Mouse (Mus musculus) midbrain, embryonic 10.5 days (tissue): ENCODE data around the gene Ppp6r2. TPM values are rescaled to one million over a fixed set of nuclear protein-coding genes. Genes with fewer than 3 reads are reported as not detected.
A peak's percentile ranks its signal among the peaks of the same experiment; 100 is the strongest.

Experiments
- DNase-seq: peaks from one replicate; pipeline ENCODE4 v3.0.0-alpha.2; 2017; ENCODE audit warnings: low spot score
- H3K27ac ChIP-seq: fragments of 300-500 bp; sonication (generic); replicated peaks from 2 replicates; pipeline ENCODE4 v1.5.1; 2016; ENCODE audit warnings: mild to moderate bottlenecking
- H3K27me3 ChIP-seq: fragments of 300-500 bp; sonication (generic); 2 replicates; pipeline ENCODE4 v1.6.1; 2016; ENCODE audit warnings: low read depth, mild to moderate bottlenecking; ENCODE audit not compliant: poor library complexity, severe bottlenecking
- H3K36me3 ChIP-seq: fragments of 300-500 bp; sonication (generic); 2 replicates; pipeline ENCODE4 v1.6.1; 2016; ENCODE audit warnings: mild to moderate bottlenecking, moderate library complexity
- H3K4me1 ChIP-seq: fragments of 300-500 bp; sonication (generic); 2 replicates; pipeline ENCODE4 v1.6.1; 2016
- H3K4me3 ChIP-seq: fragments of 300-500 bp; sonication (generic); 2 replicates; pipeline ENCODE4 v1.5.1; 2016; ENCODE audit warnings: mild to moderate bottlenecking, moderate library complexity
- H3K9me3 ChIP-seq: fragments of 300-500 bp; sonication (generic); replicated peaks from 2 replicates; pipeline ENCODE4 v1.6.1; 2016; ENCODE audit warnings: mild to moderate bottlenecking
- WGBS: fragments of 180-500 bp; shearing (Covaris S2); methylation state at CpG from one replicate; pipeline ENCODE4 v1.1.7; 2016; 5-methylcytosine and 5-hydroxymethylcytosine counted together
- polyA plus RNA-seq: library from polyadenylated mRNA; unstranded; fragments of >200 nt; fragmentation: Nextera tagmentation; extraction: Ambion mirVana; gene quantifications from 2 replicates; pipeline ENCODE4 v1.2.1, GENCODE M21; 2016

The Ppp6r2 gene
- polyA plus RNA-seq, 1 experiment from 2014 or later, result 25.4 TPM

- peaks cover 30% of the 10 kb centered on the region for H3K36me3 ChIP-seq
- no peak overlapping the region for H3K4me3 ChIP-seq
- H3K27ac ChIP-seq, result no peak overlapping the region
- WGBS, result 65% methylated on average over 2 of the region's 2 CpGs
- H3K4me1 ChIP-seq, result no peaks in the 10 kb centered on the region
- no peak for DNase-seq
- H3K9me3 ChIP-seq, result no peaks in the 10 kb centered on the region
- no peaks in the 10 kb centered on the region for H3K27me3 ChIP-seq
Observed at GRCm38 (mm10) chr15:89233586-89233985, 22.2 kb downstream of the Ppp6r2 start.

- no peaks in the 10 kb centered on the region for H3K27me3 ChIP-seq
- H3K27ac ChIP-seq, result no peak overlapping the region
- H3K9me3 ChIP-seq, result no peaks in the 10 kb centered on the region
- no peaks in the 10 kb centered on the region for H3K4me1 ChIP-seq
- H3K36me3 ChIP-seq, result peaks cover 30% of the 10 kb centered on the region
- H3K4me3 ChIP-seq, result no peak overlapping the region
- WGBS, result 89% methylated on average over 4 of the region's 4 CpGs
- no peak for DNase-seq
Observed at GRCm38 (mm10) chr15:89234052-89234451, 22.7 kb downstream of the Ppp6r2 start.

GRCm38 (mm10) chr15:89239751-89240392, 28.5 kb downstream of the Ppp6r2 start:
- Histone ChIP-seq H3K27me3 (no peaks in the 10 kb centered on the region), H3K9me3 (no peaks in the 10 kb centered on the region), H3K36me3 (peaks cover 54% of the 10 kb centered on the region), H3K4me1 (no peaks in the 10 kb centered on the region), H3K27ac (no peak overlapping the region), H3K4me3 (no peak overlapping the region)
- WGBS, result 63% methylated on average over 3 of the region's 3 CpGs
- no peak for DNase-seq

GRCm38 (mm10) chr15:89241025-89241424, 29.7 kb downstream of the Ppp6r2 start:
- 81% methylated on average over 2 of the region's 2 CpGs for WGBS
- H3K9me3 ChIP-seq, result no peaks in the 10 kb centered on the region
- no peaks in the 10 kb centered on the region for H3K4me1 ChIP-seq
- no peak overlapping the region for H3K27ac ChIP-seq
- DNase-seq, result no peak
- peaks cover 55% of the 10 kb centered on the region for H3K36me3 ChIP-seq
- H3K27me3 ChIP-seq, result no peaks in the 10 kb centered on the region
- H3K4me3 ChIP-seq, result no peak overlapping the region

DNA sequence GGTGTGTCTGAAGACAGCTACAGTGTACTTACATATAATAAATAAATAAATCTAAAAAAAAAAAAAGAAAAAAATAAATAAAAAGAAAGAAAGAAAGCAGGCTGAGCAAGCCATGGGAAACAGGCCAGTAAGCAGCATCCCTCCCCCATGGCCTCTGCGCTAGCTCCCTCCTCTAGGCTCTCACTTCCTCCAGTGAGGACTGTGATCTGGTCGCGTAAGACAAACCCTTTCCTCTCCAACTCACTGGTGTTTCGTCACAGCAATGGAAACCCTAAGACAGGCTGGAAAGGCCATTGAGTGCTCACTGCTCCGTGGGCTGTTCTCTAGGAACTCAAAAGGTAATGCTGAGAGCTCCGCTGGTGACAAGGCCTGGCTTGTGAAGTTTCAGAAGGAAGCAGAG, 37.7 kb downstream of the Ppp6r2 start:
- no peak for DNase-seq
- WGBS, result 86% methylated on average over 6 of the region's 6 CpGs
- Histone ChIP-seq H3K27ac (no peak overlapping the region), H3K27me3 (no peaks in the 10 kb centered on the region), H3K4me3 (no peak overlapping the region), H3K36me3 (peaks cover 40% of the 10 kb centered on the region), H3K4me1 (peaks cover 9% of the 10 kb centered on the region), H3K9me3 (no peaks in the 10 kb centered on the region)

GRCm38 (mm10) chr15:89255330-89255729, 44.0 kb downstream of the Ppp6r2 start:
- H3K36me3 ChIP-seq, result peaks cover 61% of the 10 kb centered on the region
- WGBS, result 11% methylated on average over 4 of the region's 4 CpGs
- peak; percentile 82 for DNase-seq

DNA sequence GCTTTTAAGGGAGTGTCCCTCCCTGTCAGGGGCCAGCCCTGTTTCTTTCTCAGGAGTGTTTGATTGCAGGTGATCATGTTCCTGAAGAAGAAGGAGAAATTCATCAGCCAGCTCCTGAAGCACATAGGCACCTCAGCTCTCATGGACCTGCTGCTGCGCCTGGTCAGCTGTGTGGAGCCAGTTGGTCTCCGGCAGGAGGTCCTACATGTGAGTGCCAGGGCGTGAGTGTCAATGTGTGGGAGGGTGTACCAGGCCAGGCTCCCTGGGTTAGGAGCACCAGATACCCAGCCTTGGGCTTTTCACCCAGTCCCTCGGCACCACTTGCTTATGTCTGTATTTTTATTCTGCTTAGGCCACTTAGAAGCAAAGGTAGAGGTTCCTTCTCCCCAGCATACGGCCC, 47.6 kb downstream of the Ppp6r2 start:
- Histone ChIP-seq H3K4me1 (peaks cover 31% of the 10 kb centered on the region), H3K27me3 (no peaks in the 10 kb centered on the region), H3K9me3 (no peaks in the 10 kb centered on the region), H3K36me3 (peaks cover 73% of the 10 kb centered on the region), H3K4me3 (no peak overlapping the region), H3K27ac (no peak overlapping the region)
- DNase-seq, result no peak
- WGBS, result 93% methylated on average over 5 of the region's 5 CpGs

More at GRCm38 (mm10) chr15:89255330-89255729, 44.0 kb downstream of the Ppp6r2 start:
- no peak overlapping the region; the same call in 1 of the 2 replicates for H3K4me3 ChIP-seq
- peaks cover 40% of the 10 kb centered on the region for H3K4me1 ChIP-seq
- H3K9me3 ChIP-seq, result no peaks in the 10 kb centered on the region
- H3K27ac ChIP-seq, result peak overlapping the region; percentile 88
- no peaks in the 10 kb centered on the region for H3K27me3 ChIP-seq

DNA sequence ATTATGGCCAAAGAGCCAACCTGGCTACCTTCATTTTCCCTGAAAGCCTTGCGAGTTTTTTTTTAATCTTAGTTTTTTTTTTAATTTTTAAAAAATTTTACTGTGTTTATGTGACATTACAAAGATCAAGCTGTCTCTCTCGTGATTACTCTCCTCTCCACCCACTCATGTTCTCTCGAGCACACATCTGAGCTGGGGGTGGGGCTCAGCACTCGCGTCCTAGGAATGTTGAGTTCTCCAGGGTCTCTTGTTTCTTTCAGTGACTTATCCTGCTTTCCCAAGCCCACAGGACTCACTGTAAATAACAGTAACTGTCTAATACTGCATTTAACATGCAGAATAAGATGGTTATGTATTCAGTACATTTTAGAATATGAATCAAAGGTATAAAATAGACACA, 53.1 kb downstream of the Ppp6r2 start:
- H3K36me3 ChIP-seq, result peaks cover 71% of the 10 kb centered on the region
- no peak overlapping the region for H3K4me3 ChIP-seq
- no peaks in the 10 kb centered on the region for H3K4me1 ChIP-seq
- no peak for DNase-seq
- H3K9me3 ChIP-seq, result no peaks in the 10 kb centered on the region
- no peaks in the 10 kb centered on the region for H3K27me3 ChIP-seq
- 90% methylated on average over 5 of the region's 5 CpGs for WGBS
- H3K27ac ChIP-seq, result no peak overlapping the region

- no peaks in the 10 kb centered on the region for H3K9me3 ChIP-seq
- peaks cover 85% of the 10 kb centered on the region for H3K36me3 ChIP-seq
- no peak for DNase-seq
- H3K4me1 ChIP-seq, result peaks cover 5% of the 10 kb centered on the region; the same call in 1 of the 2 replicates
- peak overlapping the region; percentile 70 for H3K27ac ChIP-seq
- H3K4me3 ChIP-seq, result no peak overlapping the region
- no peaks in the 10 kb centered on the region for H3K27me3 ChIP-seq
- WGBS, result 86% methylated on average over 3 of the region's 3 CpGs
Observed at GRCm38 (mm10) chr15:89275497-89275896, 64.1 kb downstream of the Ppp6r2 start.

DNA sequence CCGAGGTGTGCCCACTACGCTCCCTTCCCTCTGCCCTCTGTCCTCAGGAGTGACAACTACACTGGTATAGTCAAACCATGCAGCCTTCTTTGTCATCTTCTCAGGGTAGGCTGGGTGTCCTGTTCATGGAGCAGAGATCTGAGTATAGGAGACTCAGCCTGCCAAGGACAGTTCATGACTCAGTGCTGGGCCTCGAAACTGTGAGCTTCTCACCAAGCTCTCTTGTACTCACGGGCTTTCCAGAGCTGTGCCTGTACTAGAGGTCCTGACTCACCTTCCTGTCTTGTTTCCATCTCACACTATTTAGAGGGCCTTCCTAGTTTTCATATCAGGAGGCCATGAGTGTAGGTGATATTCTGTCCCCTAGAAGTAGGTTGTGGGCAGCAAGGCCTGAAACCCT, 66.0 kb downstream of the Ppp6r2 start:
- Histone ChIP-seq H3K27ac (no peak overlapping the region), H3K4me1 (peaks cover 6% of the 10 kb centered on the region; the same call in 1 of the 2 replicates), H3K27me3 (no peaks in the 10 kb centered on the region), H3K36me3 (peaks cover 90% of the 10 kb centered on the region), H3K4me3 (no peak overlapping the region), H3K9me3 (no peaks in the 10 kb centered on the region)
- no peak for DNase-seq
- WGBS, result 95% methylated on average over 4 of the region's 4 CpGs

DNA sequence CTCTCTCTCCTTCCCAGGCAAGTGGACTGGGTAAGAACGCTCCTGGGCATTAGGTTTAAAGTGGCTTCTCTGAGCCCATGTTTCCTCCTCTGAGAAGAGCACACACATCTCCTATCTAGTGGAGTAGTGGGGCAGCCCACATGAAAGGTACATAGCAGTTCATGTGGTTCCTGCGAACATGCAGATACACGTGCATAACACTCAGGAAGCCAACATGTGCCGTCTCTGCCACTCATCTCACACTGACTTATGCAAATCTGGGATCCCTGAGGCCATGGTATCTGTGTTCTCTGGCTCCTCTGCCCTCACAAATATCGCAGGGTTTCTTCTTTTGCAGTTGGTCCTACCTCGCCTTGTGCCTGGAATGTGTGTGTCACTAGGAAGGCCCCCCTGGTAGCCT, 71.2 kb downstream of the Ppp6r2 start:
- Histone ChIP-seq H3K4me3 (no peak overlapping the region), H3K4me1 (0 out of 2 replicates have a peak, but pooled peaks cover 2% of the 10 kb centered on the region), H3K9me3 (no peaks in the 10 kb centered on the region), H3K27ac (no peak overlapping the region), H3K36me3 (peaks cover 99% of the 10 kb centered on the region), H3K27me3 (no peaks in the 10 kb centered on the region)
- WGBS, result 81% methylated on average over 6 of the region's 6 CpGs
- no peak for DNase-seq

DNA sequence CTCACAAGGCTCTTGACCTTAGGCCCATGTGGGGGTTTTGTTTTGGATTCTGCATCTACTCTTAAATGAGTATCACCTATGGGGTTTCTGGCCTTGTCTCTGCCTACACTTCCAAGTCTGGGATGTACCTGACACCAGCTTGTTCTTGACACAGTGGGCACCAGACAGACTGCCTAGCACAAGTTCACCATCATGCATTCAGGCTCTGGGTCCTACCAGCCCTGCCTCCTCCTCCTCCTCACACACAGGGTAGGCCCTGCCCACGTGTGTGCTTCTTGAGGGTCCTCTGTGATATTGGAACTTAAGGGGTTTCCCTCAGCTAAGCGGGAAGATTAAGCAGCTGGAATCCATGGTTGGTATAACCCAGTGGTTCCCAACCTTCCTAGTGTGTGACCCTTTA, 72.7 kb downstream of the Ppp6r2 start:
- Histone ChIP-seq H3K9me3 (no peaks in the 10 kb centered on the region), H3K27me3 (no peaks in the 10 kb centered on the region), H3K36me3 (peaks cover 99% of the 10 kb centered on the region), H3K4me1 (0 out of 2 replicates have a peak, but pooled peaks cover 2% of the 10 kb centered on the region), H3K27ac (no peak overlapping the region), H3K4me3 (no peak overlapping the region)
- no peak for DNase-seq
- 80% methylated on average over 2 of the region's 2 CpGs for WGBS

- Histone ChIP-seq H3K4me1 (0 out of 2 replicates have a peak, but pooled peaks cover 2% of the 10 kb centered on the region), H3K27ac (no peak overlapping the region), H3K36me3 (peaks cover 99% of the 10 kb centered on the region), H3K9me3 (no peaks in the 10 kb centered on the region), H3K4me3 (no peak overlapping the region), H3K27me3 (no peaks in the 10 kb centered on the region)
- DNase-seq, result no peak
Observed at GRCm38 (mm10) chr15:89285004-89285403, 73.7 kb downstream of the Ppp6r2 start.
